Mouse (Mus musculus) MEL (cell line): ENCODE data around the gene Brms1. TPM values are rescaled to one million over a fixed set of nuclear protein-coding genes. Genes with fewer than 3 reads are reported as not detected.

ENCODE experiments used
- DNase-seq: peaks from one replicate; pipeline ENCODE4 v3.0.0; 2011; ENCODE audit warnings: low read depth, low spot score
- H3K27ac ChIP-seq: 2 replicates; pipeline ENCODE4 v1.5.1; 2012; ENCODE audit warnings: low read depth, mild to moderate bottlenecking, control low read depth, low read length, moderate library complexity; ENCODE audit not compliant: control insufficient read depth
- H3K27me3 ChIP-seq, 2 experiments: fragments of 150-350 bp in 1 of 2; sonication (generic) in 1 of 2; 2 replicates each; pipeline ENCODE4 v1.6.1; 2012; ENCODE audit warnings: low read length in 2 of 2, mild to moderate bottlenecking in 2 of 2, improper control_type of control experiment in 1 of 2, moderate library complexity in 1 of 2; ENCODE audit not compliant: insufficient read depth in 2 of 2, control insufficient read depth in 1 of 2
- H3K36me3 ChIP-seq, 2 experiments: 2 replicates each; pipeline ENCODE4 v1.6.1; 2012 to 2014; ENCODE audit warnings: low read length in 2 of 2, improper control_type of control experiment in 1 of 2, inconsistent platforms in 1 of 2, mild to moderate bottlenecking in 1 of 2; ENCODE audit not compliant: insufficient read depth in 2 of 2, control insufficient read depth in 1 of 2
- H3K4me1 ChIP-seq, 2 experiments: fragments of 150-350 bp in 1 of 2; sonication (generic) in 1 of 2; 2 replicates each; pipeline ENCODE4 v1.6.1; 2012; ENCODE audit warnings: low read length in 2 of 2, improper control_type of control experiment in 1 of 2, mild to moderate bottlenecking in 1 of 2; ENCODE audit not compliant: insufficient read depth in 2 of 2, control insufficient read depth in 1 of 2
- H3K4me3 ChIP-seq, 2 experiments: fragments of 150-350 bp in 1 of 2; sonication (generic) in 1 of 2; 2 replicates each; pipeline ENCODE4 v1.5.1; 2012; ENCODE audit warnings: low read depth in 2 of 2, low read length in 2 of 2, mild to moderate bottlenecking in 2 of 2, moderate library complexity in 2 of 2, control low read depth in 1 of 2, improper control_type of control experiment in 1 of 2; ENCODE audit not compliant: control insufficient read depth in 1 of 2, insufficient read depth in 1 of 2
- H3K79me2 ChIP-seq: 2 replicates; pipeline ENCODE4 v1.6.1; 2012; ENCODE audit warnings: mild to moderate bottlenecking, low read length, moderate library complexity; ENCODE audit not compliant: control insufficient read depth, poor library complexity, insufficient read depth
- H3K9ac ChIP-seq: 2 replicates; pipeline ENCODE4 v1.6.1; 2012; ENCODE audit warnings: low read depth, mild to moderate bottlenecking, control low read depth, low read length, moderate library complexity; ENCODE audit not compliant: control insufficient read depth, poor library complexity, severe bottlenecking
- H3K9me3 ChIP-seq: fragments of 150-350 bp; sonication (generic); replicated peaks from 2 replicates; pipeline ENCODE4 v1.6.1; 2012; ENCODE audit warnings: mild to moderate bottlenecking, low read length, improper control_type of control experiment, moderate library complexity; ENCODE audit not compliant: insufficient read depth
- CHD1 ChIP-seq: IDR thresholded peaks from 2 replicates; pipeline ENCODE4 v1.6.1; 2012; ENCODE audit warnings: low read depth, mild to moderate bottlenecking, inconsistent platforms, low read length, improper control_type of control experiment
- CTCF ChIP-seq, 3 experiments: IDR thresholded peaks in 2 of 3; conservative IDR thresholded peaks in 1 of 3; 2 replicates each; pipeline ENCODE4 v1.5.1; 2011 to 2012; ENCODE audit warnings: low read length in 3 of 3, low read depth in 2 of 3, mild to moderate bottlenecking in 2 of 3, improper control_type of control experiment in 1 of 3, inconsistent platforms in 1 of 3, mixed read lengths in 1 of 3, moderate library complexity in 1 of 3; ENCODE audit not compliant: control insufficient read depth in 1 of 3, insufficient read depth in 1 of 3, poor library complexity in 1 of 3, severe bottlenecking in 1 of 3
- EP300 ChIP-seq, 2 experiments: IDR thresholded peaks; 2 replicates each; pipeline ENCODE4 v1.6.1; 2011; ENCODE audit warnings: improper control_type of control experiment in 2 of 2, low read length in 2 of 2, low read depth in 1 of 2, mild to moderate bottlenecking in 1 of 2
- ETS1 ChIP-seq: IDR thresholded peaks from 2 replicates; pipeline ENCODE4 v1.6.1; 2012; ENCODE audit warnings: low read depth, mild to moderate bottlenecking, inconsistent platforms, low read length, improper control_type of control experiment, moderate library complexity
- HCFC1 ChIP-seq: IDR thresholded peaks from 2 replicates; pipeline ENCODE4 v1.6.1; 2012; ENCODE audit warnings: low read depth, mild to moderate bottlenecking, inconsistent platforms, low read length, improper control_type of control experiment, moderate library complexity
- MAFK ChIP-seq: IDR thresholded peaks from 2 replicates; pipeline ENCODE4 v1.6.1; 2011; ENCODE audit warnings: low read depth, mild to moderate bottlenecking, low read length, improper control_type of control experiment, borderline replicate concordance
- MAZ ChIP-seq: IDR thresholded peaks from 2 replicates; pipeline ENCODE4 v1.6.1; 2012; ENCODE audit warnings: low read depth, mild to moderate bottlenecking, inconsistent platforms, low read length, improper control_type of control experiment
- MEF2A ChIP-seq: IDR thresholded peaks from 2 replicates; pipeline ENCODE4 v1.6.1; 2014; ENCODE audit warnings: low read depth, mild to moderate bottlenecking, inconsistent platforms, low read length, improper control_type of control experiment; ENCODE audit not compliant: poor library complexity, insufficient replicate concordance, severe bottlenecking; ENCODE audit errors: extremely low read depth
- MYB ChIP-seq: IDR thresholded peaks from 2 replicates; pipeline ENCODE4 v1.6.1; 2011; ENCODE audit warnings: mild to moderate bottlenecking, low read depth, low read length, improper control_type of control experiment
- MYC ChIP-seq: IDR thresholded peaks from 2 replicates; pipeline ENCODE4 v1.6.1; 2011; ENCODE audit warnings: low read depth, mild to moderate bottlenecking, low read length, improper control_type of control experiment, moderate library complexity
- NELFE ChIP-seq: IDR thresholded peaks from 2 replicates; pipeline ENCODE4 v1.6.1; 2011; ENCODE audit warnings: low read depth, low read length, improper control_type of control experiment
- NRF1 ChIP-seq: IDR thresholded peaks from 2 replicates; pipeline ENCODE4 v1.6.1; 2014; ENCODE audit warnings: low read depth, mild to moderate bottlenecking, inconsistent platforms, low read length, improper control_type of control experiment, moderate library complexity; ENCODE audit not compliant: poor library complexity, insufficient read depth, severe bottlenecking
- POLR2A ChIP-seq, 2 experiments: IDR thresholded peaks; 2 replicates each; pipeline ENCODE4 v1.6.1; 2011 to 2012; ENCODE audit warnings: low read length in 2 of 2, mild to moderate bottlenecking in 2 of 2, control low read depth in 1 of 2, improper control_type of control experiment in 1 of 2, low read depth in 1 of 2, moderate library complexity in 1 of 2; ENCODE audit not compliant: control insufficient read depth in 1 of 2, insufficient read depth in 1 of 2, poor library complexity in 1 of 2
- POLR2AphosphoS2 ChIP-seq: IDR thresholded peaks from 2 replicates; pipeline ENCODE4 v1.6.1; 2011; ENCODE audit warnings: low read length, improper control_type of control experiment
- RCOR1 ChIP-seq: IDR thresholded peaks from 2 replicates; pipeline ENCODE4 v1.6.1; 2012; ENCODE audit warnings: low read depth, mild to moderate bottlenecking, inconsistent platforms, low read length, improper control_type of control experiment
- SIN3A ChIP-seq: IDR thresholded peaks from 2 replicates; pipeline ENCODE4 v1.6.1; 2012; ENCODE audit warnings: low read length, improper control_type of control experiment, inconsistent platforms
- TBP ChIP-seq: IDR thresholded peaks from 2 replicates; pipeline ENCODE4 v1.8.0; 2011; ENCODE audit warnings: low read depth, low read length, improper control_type of control experiment
- ZKSCAN1 ChIP-seq: IDR thresholded peaks from 2 replicates; pipeline ENCODE4 v1.6.1; 2012; ENCODE audit warnings: low read depth, mild to moderate bottlenecking, inconsistent platforms, low read length, improper control_type of control experiment, moderate library complexity
- ZMIZ1 ChIP-seq: IDR thresholded peaks from 2 replicates; pipeline ENCODE4 v1.6.1; 2012; ENCODE audit warnings: low read depth, mild to moderate bottlenecking, inconsistent platforms, low read length, improper control_type of control experiment, moderate library complexity
- ZNF384 ChIP-seq: IDR thresholded peaks from 2 replicates; pipeline ENCODE4 v1.6.1; 2012; ENCODE audit warnings: low read depth, mild to moderate bottlenecking, inconsistent platforms, low read length, improper control_type of control experiment
- polyA plus RNA-seq, 2 experiments: library from polyadenylated mRNA; stranded (reverse) in 1 of 2; unstranded in 1 of 2; fragments of >175 nt in 1 of 2; fragments of >200 nt in 1 of 2; gene quantifications; 2 replicates each; pipeline versions ENCODE4 v1.2.1 to v1.2.4; 2012; ENCODE audit warnings: low replicate concordance in 2 of 2, low read depth in 1 of 2; ENCODE audit not compliant: insufficient read length in 2 of 2, insufficient read depth in 1 of 2, missing spikeins in 1 of 2
- total RNA-seq: library from RNA; depleted of rRNA; stranded (reverse); fragments of 300-350 nt; gene quantifications from 2 replicates; pipeline ENCODE4 v1.2.3, GENCODE M21; 2012

The Brms1 gene
- total and polyA plus RNA-seq, 3 experiments, result 29.6 to 78.6 TPM; not detected in 1

- no peak overlapping the region for H3K27ac ChIP-seq
- peak; percentile 28; the same call in 1 of the 2 replicates for TF ChIP-seq ZNF384
- TF ChIP-seq MAZ, result no peak
- TF ChIP-seq NELFE, result no peak
- TF ChIP-seq RCOR1, result no peak
- peak in 2 of 3 experiments; percentile 19 to 21; a peak in 2 of 6 replicates for TF ChIP-seq CTCF (IDR thresholded peaks at IDR 0.05 in 2 of 3, conservative IDR thresholded peaks at IDR 0.05 in 1 of 3; ENCODE audit: control insufficient read depth in 1 of 3, insufficient read depth in 1 of 3, low read depth in 2 of 3, low read length in 3 of 3, poor library complexity in 1 of 3, severe bottlenecking in 1 of 3)
- TF ChIP-seq ZMIZ1, result no peak
- TF ChIP-seq POLR2A (IDR thresholded peaks at IDR 0.05; ENCODE audit: control insufficient read depth in 1 of 2, insufficient read depth in 1 of 2, low read depth in 1 of 2, low read length in 2 of 2, poor library complexity in 1 of 2), result no peak
- TF ChIP-seq NRF1, result no peak
- TF ChIP-seq EP300 (IDR thresholded peaks at IDR 0.05; ENCODE audit: low read depth in 1 of 2, low read length in 2 of 2), result no peak
- no peak for TF ChIP-seq POLR2AphosphoS2
- TF ChIP-seq, all 39 proteins: peak for 2
- Histone ChIP-seq H3K4me3 (no peak overlapping the region), H3K9me3 (no peaks in the 10 kb centered on the region), H3K4me1 (peaks cover 0 to 1% of the 10 kb centered on the region in 2 experiments; a peak in 1 of 4 replicates), H3K79me2 (no peaks in the 10 kb centered on the region), H3K36me3 (peaks cover 0 to 3% of the 10 kb centered on the region in 2 experiments; a peak in 3 of 4 replicates), H3K9ac (no peak overlapping the region), H3K27me3 (no peaks in the 10 kb centered on the region)
- no peak for DNase-seq
Measured at GRCm38 (mm10) chr19:5048138-5049056, 7.2 kb downstream of the Brms1 start.

GRCm38 (mm10) chr19:5049325-5049724 is 8.2 kb downstream of the Brms1 start:
- H3K4me1 ChIP-seq, result peaks cover 6 to 9% of the 10 kb centered on the region in 2 experiments; a peak in 3 of 4 replicates
- peaks cover 2 to 4% of the 10 kb centered on the region in 2 experiments; a peak in 3 of 4 replicates for H3K36me3 ChIP-seq
- no peak overlapping the region for H3K4me3 ChIP-seq
- DNase-seq, result no peak
- no peaks in the 10 kb centered on the region for H3K79me2 ChIP-seq
- no peak overlapping the region for H3K27ac ChIP-seq
- H3K27me3 ChIP-seq, result no peaks in the 10 kb centered on the region
- no peak overlapping the region for H3K9ac ChIP-seq
- no peak for TF ChIP-seq CHD1
- no peak for TF ChIP-seq MYB
- no peak for TF ChIP-seq ZKSCAN1
- no peak for TF ChIP-seq NELFE
- no peak for TF ChIP-seq MAFK
- TF ChIP-seq MAZ, result no peak
- TF ChIP-seq MEF2A, result no peak
- TF ChIP-seq ETS1, result no peak
- no peak for TF ChIP-seq TBP
- no peak for TF ChIP-seq SIN3A
- no peak for TF ChIP-seq HCFC1
- no peak for TF ChIP-seq MYC
- H3K9me3 ChIP-seq, result no peaks in the 10 kb centered on the region
